Mouse (Mus musculus) lung, postnatal 36 days (tissue): ENCODE data around the gene Jph4.
A peak's percentile ranks its signal among the peaks of the same experiment; 100 is the strongest.

ENCODE experiments used
- DNase-seq: peaks from one replicate; pipeline ENCODE4 v3.0.0; 2022; ENCODE audit warnings: mixed read lengths

Jph4 gene

DNA sequence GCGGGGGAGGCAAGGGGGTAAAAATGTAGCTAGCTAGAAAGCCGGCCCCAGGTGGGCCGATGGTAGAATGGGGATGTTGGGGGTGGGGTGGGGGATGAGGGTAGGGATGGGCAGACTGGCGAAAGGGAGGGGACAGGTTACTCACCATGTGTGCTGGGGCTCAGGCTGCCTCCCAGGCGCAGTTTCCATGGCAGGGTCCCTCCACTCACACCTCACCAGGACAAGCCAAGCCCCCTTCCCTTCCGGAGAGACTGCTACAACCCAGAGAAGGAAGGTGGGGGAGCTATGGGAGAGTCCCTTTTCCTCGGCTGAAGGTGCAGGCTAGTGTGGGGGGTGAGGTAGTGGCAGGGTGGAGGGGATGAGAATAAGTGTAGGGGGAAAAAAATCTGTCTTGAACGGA, 889 bp downstream of the Jph4 start:
- no peak for DNase-seq

DNA sequence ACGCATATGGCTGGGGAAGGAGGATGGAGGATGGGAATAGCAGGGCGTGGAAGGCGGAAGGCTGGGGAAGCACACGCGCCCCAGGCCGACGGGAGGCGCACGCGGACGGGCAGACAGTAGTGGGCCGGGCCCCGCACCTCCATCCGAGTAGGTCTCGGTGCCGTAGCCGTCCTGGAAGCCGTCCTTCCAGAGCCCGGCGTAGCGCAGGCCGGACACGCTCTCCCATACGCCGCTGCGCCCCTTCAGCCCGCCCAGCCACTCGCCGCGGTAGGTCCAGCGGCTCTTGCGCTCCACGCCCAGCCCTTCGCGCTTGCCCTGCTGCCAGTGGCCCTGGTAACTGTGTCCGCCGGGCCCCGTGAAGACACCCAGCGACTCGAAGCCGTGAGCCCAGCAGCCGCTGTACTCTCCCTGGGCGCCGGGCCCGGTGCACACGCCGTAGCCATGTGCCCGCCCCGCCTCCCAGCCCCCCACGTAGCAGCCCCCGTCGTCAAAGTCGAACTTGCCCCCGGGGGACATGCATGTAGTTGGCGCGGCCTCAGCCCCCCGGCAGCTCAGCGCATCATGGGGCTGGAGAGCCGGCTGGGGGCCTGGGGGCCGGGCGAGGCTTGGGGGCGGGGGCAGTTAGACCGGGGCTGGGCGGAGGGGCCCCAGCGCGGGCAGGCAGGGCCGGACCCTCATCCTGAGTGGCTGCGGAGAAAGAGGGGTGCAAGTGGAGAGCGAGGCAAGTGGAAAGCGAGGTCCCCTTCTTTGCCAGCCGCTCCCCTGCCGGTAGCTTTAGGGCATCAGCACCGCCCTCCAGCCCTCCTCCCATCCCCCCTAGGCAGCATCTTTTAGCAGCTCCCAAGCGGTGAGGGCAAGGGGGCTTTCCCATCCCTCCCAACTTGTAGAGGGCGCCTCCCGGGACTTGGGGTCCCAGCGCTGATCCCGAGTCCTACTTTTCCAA, 1.7 kb downstream of the Jph4 start:
- DNase-seq: peak; percentile 41

DNA sequence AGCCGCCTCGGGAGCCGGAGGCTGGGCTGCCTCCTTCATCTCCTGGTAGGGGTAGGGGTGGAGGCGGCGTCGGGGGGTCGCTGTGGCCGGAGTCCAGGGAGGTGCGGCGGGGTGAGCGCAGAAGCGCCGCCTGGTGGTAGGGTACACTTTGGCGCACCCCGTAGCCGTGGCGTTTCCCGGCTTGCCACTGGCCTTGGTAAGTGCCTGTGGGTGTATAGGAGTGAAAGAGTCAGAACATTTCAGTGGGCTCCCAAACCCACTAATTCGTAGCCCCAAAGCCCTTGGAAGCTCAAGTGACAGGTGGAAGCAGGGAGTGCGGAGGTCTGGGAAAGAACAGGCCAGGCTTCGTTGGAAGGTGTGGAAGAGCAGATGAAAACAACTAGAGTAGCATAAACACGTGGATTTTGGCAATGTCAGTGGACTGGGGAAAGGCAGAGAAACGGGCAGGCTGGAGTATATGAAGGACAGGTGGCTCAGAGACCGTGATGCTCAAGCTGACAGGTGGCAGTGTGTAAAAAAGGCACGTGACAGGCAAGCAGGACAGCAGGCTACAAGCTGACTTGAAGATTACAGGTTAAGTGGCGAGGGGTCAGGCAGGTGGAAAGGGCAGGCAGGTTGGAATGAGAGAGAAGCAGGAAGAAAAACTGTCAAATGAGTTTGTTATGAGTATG, 2.6 kb downstream of the Jph4 start:
- DNase-seq: no peak

DNA sequence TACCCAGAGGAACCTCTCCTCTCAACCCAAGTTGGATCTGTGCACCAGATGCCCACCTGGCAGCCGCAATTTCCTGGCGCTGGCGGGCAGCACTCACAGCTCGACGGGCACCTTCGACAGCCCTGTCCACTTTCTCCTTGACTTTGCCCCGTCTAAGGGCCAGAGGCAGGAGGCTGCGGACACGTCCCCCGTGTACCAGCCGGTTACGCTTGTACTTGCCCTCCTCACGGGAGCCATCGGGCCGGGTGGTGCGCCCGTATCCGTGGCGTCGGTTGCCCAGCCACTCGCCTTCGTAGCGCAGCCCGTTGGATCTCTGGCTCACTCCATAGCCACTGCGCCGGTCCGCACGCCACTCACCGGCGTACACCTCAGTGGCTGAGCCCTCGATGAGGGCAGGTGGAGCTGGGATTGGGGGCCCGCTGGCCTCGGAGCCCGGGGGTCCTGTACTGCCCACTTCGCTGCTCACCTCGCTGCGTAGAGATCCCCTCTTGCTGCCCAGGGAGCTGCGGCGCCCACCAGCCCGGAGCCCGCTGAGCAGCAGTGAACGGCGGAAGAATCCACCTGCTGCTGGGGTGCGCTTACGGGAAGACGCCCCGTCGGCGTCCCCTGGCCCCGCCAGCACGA, 3.3 kb downstream of the Jph4 start:
- DNase-seq: no peak

DNA sequence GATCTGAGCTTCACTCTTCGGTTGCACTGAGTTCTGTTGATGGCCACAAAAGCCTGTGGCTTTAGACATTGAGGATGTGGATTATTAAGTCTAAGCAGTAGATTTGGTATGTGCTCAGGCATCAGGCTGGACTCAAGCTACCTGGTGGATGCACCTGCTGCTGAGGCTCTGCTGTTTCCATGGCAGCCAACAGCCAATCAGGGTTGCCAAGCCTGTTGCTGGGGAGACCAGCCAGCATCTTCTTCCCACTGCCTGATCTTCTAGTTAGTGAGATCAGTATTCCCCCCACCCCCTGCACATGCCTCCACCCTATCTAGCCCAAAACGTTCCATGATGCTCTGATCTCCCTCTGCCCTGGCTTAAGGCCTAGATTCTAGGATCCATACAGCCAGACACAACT, 5.0 kb downstream of the Jph4 start:
- no peak for DNase-seq

DNA sequence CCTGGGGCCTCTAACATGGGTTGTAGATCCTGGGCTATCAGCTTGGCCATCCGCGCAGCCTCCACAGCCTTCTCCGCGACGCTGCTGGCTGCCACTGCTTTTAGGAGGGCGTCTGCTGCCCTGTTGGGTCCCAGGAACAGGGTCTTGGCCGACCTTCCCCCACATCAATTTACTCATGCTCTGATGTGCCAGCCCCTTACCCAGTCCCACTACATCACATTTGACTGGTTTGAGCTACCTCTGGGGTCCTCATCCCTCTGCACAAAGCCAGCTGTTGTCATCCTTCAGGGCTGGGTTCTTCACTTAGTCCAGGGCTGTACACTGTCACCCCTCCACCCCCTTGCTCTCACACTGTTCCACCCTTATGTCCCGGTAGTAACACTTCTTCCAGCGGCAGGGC, 6.7 kb downstream of the Jph4 start:
- DNase-seq: no peak

DNA sequence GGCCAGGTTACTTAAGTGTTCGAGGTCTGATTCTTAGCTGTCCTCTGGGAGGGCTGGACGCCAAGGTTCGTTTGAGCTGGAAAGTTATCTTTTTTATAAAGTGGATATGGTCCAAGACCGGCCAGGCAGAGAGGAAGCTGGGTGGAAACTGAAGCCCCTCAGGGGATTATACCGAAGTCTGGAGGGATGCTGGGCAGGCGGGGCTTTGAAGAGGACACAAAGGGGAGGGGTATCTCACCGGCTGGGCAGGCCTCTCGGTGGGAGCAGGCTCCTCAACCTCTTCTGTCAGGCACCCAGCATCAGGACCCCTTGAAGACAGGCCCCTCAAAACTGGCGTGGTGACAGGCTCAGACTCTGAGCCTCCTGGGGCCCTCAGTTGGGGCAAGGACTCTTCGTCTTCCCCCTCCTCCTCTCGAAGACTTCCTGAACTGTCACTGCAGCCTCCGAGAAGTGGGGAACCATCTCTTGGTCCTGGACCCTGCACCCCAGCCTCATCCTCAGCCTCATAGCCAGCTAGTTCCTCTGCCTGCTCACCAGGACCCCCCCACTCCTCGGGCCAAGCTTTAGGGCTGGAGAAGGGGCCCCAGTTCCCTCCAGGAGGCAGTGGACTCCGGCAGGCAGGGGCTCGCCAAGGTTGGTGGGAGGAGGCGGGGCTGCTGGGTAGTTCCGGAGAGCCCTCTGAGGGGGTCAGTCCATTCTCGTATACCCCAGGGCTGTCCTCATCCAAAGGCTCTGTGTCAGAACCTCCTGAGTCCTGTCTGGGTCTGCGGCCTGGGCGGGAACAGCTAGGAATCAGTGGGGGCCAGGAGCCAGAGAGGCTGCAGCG, 7.5 kb downstream of the Jph4 start:
- DNase-seq: no peak

DNA sequence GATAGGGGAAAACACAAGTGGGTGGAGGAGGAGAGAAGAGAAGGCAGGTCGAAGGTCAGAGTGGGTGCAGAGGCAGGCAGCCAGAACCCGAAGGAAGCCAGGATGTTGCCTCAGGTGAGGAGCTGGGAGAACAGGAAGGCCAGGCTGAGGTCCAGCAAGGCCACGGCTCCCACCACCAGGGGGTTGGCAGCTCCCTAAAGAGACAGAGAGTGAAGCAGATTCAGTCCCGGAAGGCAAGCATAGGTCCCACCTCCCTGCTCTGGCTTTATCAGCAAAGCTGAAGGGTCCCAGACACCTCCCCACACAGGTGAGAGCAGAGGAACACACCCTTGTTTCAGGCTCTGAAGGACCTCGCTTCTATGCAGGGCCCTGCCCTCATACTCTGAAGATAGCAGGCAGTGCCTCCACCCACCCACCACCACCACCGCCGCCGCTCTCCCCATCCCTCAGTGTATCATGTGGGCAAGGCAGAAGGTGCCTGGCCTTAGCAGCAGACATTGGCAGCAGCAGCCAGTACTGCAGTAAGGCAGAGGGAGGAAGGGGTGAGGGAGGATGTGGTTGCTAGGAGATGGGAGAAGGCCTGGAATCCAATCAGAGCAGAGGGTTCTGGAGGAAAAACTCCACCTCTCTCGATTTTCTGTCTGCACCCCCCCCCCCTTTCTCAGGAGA, 8.4 kb downstream of the Jph4 start:
- DNase-seq: no peak

DNA sequence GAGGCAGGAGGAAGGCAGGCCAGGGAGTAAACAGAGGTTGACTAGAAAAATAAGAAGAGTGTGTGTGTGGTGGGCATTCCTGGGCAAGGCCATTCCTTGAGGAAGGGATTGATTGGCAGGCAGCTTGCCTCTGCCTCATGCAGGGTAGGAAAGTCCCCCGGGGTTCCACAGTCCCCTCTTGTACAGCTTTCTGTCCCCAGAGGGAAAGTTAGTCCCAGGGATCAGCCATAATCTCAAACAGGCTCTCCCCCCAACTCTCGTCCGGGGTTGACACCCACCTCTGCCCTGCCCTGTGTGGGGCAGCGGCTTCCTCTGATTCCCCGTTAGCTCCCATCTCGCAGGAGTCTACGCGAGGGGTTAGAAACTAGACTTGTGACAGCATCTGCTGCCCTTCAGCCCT, 9.7 kb downstream of the Jph4 start:
- no peak for DNase-seq

DNA sequence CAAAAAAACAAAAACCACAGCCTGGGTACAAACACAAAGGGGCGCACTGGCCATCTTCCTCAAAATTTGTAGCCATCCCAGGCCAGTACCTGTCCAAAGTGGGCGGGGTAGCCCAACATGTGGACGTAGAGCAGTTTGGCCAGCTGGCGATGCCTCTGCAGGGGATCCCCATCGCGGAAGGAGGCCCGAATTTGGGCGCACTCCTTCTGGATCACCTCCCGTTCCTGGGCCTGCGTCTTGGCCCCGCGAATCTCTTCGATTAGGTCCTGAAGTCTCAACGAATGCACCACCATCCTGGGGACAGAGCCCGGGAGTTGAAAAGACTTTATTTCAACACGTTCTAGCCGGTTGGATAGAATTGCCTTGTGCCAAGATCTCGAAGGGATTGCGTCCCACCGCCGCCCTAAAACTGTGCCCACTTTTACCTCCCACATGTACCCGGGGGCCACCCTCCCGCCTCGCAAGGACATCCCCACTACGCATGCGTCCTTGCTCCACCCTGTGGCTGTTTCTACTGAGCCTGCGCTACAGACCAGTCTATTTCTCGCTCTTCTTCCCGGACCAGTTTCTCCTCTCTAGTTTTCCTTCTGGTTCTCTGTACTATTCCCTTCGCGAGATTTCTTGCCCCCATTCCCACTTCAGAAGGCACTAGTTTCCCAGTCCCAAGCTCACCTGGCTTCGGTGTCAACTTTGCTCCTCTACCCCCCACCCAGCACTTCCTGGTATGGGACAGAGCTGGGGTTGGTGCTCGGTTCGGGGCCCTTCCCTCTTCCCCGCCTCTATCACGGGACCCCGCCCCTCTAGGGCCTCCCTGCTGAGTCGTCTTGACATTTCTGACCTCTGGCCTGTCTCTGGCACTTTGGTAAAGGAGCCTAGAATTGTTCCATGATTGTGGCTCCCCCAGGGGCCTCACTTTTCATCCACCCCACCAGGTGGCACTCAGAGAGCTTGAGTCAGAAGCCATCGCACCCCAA, 10.6 kb downstream of the Jph4 start, which contains the start of gene Ap1g2:
TSS of gene Ap1g2 (minus strand) at position 758 of the 974 bp plus-strand sequence.
- DNase-seq: peak; percentile 91

DNA sequence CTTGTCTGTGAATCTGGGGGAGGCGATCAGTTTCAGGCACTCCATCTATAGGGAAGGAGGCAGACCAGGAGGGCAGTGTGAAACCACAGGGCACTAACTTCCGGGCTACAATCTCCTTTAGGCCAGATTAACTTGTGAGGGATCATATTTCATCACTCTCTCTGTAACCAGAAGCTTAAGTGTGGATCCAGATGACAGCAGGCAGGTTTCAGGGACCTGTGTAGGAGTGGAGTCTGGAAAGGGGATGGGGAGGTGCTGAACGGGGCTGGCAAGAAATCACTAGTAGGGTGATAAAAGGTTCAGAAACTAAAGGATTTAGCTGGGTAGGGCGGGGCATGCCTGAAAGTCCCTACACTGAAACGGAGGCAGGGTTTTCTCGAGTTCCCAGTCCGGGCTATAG, 11.3 kb downstream of the Jph4 start:
- no peak for DNase-seq

DNA sequence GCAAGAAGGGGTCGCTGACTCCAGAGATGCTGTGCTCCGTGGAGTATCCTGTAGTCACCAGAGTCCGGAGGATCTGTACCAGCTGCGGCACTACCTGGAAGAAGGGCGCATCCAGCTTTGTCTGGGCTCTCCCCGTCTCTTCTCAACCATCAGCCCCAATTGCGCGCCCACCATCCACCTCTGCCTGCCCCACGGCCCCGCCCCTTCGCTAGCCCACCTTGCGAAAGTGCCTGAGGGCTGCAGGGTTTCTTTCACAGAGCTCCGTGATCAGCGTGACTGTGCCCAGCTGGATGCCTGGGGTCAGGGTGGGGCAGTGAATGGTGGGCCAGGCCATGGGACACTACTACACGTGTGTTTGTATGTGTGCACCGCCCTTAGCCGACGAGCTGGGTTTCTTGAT, 12.4 kb downstream of the Jph4 start:
- no peak for DNase-seq

DNA sequence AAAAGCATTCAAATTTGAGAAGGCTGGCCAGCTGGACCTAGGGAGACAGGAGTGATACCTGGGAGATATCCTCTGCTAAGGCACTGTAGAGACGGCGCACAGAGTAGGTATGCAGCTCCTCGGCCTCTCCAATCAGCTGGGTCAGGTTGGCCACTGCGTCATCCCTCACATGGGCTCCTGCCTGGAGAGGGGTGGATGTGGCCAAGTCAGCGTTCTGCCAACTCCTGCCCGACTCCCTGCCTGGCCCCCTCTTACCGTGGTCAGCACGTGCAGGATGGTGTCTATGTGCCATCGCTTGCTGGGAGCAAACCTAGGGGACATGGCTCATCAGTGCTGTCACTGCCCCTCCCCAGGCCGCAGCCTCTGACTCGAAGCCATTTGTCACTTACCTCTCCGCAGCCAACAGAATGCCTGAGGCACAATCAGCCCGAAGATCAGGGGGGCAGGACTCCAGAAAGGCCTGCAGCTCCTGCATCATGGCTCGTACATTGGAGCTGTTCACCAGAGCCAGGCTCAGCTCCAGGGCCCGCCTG, 14.4 kb downstream of the Jph4 start:
- DNase-seq: no peak

DNA sequence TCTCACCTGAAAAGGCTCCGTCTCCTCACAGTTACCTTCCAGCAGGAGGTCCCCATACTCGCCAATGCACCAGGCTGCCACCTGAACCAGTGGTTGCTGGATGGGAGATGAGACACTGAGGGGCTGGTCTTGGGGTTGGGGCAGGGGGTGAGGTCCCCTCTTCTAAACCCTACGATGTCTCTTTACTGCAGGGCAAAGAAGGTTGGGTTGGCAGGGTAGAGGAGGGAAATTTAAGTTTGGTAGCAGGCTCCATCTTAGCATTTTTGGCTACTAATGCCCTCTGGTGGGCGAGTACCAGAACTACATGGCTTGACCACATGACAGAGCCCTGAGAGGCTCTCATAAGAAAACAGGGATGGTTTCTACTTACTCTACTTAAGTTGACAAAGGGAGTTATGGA, 15.1 kb downstream of the Jph4 start:
- peak; percentile 79 for DNase-seq

DNA sequence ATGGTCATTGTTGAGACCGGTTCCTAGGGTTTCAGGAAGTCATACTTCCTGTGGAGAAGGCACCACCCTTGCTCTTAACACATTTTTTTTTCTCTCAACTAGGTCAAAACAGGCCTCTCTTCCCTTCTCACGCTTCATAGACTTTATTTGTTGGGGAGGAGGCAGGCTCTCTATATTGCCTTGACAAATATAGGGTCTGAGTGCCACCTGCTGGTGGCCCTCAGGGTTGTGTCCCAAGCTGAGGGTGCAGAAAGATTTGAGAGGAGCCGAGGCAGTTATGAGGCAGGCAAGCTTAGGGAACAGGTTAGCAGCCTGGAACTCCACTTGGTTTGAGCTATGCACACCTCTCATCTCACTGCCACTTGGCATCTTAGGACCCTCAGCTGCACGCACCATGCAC, 18.7 kb downstream of the Jph4 start:
- peak; percentile 60 for DNase-seq

DNA sequence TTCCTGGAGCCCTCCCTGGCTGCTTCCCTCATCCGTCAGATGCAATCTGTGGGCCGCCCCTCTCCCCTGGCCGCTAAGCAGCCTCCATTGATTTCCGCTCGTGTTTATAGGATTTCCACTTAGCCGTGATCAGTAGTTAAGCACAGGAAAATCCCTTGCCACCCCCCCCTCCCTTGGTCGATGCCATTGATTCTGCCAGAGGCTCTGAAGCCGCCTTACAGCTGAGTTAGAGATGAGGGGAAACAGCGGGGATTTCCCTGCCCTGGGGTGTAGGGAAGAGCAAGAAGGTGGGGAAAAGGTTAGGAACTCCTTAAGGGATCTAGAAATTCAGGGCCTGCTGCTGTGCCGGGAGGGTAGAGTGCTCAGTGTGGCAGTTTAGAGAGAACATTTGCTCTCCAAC, 19.1 kb downstream of the Jph4 start:
- DNase-seq: no peak

DNA sequence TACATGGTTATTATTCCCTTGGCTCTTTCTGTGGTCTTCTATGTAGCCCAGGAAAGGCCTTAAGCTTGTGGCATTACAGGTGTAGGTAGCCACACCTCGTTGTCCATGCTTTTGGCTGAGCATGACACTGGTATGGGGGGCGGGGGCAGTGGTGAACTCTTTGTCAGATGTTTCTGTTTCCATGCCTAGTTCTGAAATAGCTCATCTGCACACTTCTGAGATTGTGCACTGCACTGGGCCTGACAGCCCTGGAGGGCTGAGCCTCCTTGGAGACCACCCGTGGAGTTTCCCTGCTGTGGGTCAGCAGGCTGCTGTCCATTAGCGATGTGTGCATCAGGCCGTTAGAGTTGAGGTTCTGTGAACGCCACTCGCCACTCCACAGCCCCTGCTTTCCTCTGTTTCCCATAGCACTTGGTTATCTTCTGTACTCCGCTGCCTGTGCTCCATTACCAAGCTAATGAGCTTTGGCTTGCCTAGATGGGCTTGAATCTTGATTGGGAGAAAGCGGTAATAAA, 20.1 kb downstream of the Jph4 start:
- no peak for DNase-seq

DNA sequence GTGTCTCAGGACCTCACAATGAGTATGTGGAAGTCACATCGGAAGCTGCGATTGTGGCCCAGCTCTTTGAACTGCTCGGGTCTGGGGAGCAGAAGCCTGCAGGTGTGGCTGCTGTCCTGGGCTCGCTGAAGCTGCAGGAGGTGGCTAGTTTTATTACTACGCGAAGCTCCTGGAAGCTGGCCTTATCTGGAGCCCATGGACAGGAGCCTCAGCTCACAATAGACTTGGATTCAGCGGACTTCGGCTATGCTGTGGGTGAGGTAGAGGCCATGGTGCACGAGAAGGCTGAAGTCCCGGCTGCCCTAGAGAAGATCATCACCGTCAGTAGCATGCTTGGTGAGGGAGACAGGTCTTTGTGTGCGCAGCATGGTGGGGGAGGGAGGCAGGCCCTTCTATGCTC, 21.1 kb downstream of the Jph4 start:
- DNase-seq: no peak

DNA sequence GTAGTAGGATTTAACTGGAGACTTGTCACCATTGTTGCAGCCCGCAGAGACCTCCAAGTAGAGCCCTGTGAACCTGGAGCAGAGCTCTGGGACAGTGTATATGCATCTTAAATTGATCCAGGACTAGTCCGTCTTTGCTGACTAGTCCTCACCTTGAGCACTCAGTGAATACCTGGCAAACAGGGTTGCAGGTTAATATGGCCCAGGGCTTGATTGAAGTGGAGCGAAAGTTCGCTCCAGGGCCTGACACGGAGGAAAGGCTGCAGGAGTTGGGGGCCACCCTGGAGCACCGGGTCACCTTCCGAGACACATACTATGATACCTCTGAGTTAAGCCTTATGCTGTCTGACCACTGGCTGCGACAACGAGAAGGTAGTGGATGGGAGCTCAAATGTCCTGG, 21.5 kb downstream of the Jph4 start:
- no peak for DNase-seq

DNA sequence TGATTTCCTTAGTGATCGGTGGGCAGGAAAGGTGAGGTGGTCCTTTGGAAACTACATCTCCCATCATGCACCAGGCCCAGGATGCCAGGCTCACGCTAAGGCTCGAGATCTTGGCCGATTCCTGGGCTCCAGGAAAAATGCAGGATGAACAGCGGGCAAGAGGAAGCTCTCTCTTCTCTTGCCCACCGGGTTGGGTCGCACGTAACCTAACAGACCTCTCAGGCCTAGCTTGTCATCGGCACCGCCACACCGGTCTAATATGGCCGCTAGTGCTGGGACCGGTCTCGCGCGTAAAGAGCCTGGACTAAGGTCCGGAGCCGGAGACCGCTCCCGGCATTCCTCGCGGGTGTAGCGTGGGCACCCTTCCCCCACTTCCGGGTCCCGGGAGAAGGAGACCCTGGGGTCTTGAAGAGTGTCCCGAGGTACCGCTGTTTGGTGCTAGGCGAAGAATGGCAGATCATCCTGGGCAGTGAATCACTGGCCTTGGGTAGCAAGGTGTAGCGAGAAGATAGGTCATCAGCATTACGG, 22.0 kb downstream of the Jph4 start, which contains the start of gene Thtpa:
TSS of gene Thtpa (plus strand) at position 81 of the 528 bp plus-strand sequence.
- DNase-seq: peak; percentile 84
